In genomic region chr2:156486086-156486751, GRCm38 (mm10) we compare ENCODE assay signal across 19 mouse cellular contexts.
A peak's percentile ranks its signal among the peaks of the same experiment; 100 is the strongest.
DNase-seq lines count a peak whose midpoint lies in the region; ATAC-seq and TF ChIP-seq lines count a peak whose summit lies in the region.
"Had no signal": no experiment of that assay in that cellular context is flagged by ENCODE, and none has a peak within 500 bp of the region (broad histone marks: within the 10 kb centered on the region; RNA-seq: fewer than 3 reads in every experiment).

No protein-coding gene starts in this region.

- peak; percentile 58 for DNase-seq in adrenal gland, postnatal 10 days
- no peak for DNase-seq in adrenal gland, postnatal 4 days (ENCODE audit: low spot score in 2 of 2)
- DNase-seq in hindbrain, embryonic 11.5 days (ENCODE audit: low spot score): no peak
- peak; percentile 26 for DNase-seq in lung, postnatal 0 days (ENCODE audit: low spot score)
- no peak for DNase-seq in lung, postnatal 4 days
- peak; percentile 34 for DNase-seq in fat pad, adult 2 months (ENCODE audit: extremely low read depth, low read depth, low spot score)
- DNase-seq in right cerebral cortex, postnatal 10 days (ENCODE audit: low spot score in 2 of 2): no peak
- DNase-seq: cerebellum, adult 11 months; cerebellum, adult 9-10 months; gastrocnemius, adult 2 months; gastrocnemius, postnatal 25 days; heart, postnatal 4 days; kidney, adult 2 months had no signal

- H3K27ac ChIP-seq in hindbrain, embryonic 11.5 days (ENCODE audit: low read depth, low read length): no peak overlapping the region
- H3K27ac ChIP-seq in hindbrain, embryonic 16.5 days (ENCODE audit: low read depth, low read length): no peak overlapping the region
- H3K27ac ChIP-seq in lung, postnatal 0 days (ENCODE audit: low read length): no peak overlapping the region
- H3K27ac ChIP-seq: embryonic facial prominence, embryonic 12.5 days; forebrain, embryonic 13.5 days; gastrocnemius, adult 2 months; heart, embryonic 13.5 days; hindbrain, embryonic 13.5 days; intestine, embryonic 15.5 days had no signal

- WGBS in hindbrain, embryonic 11.5 days: 92% methylated on average over 12 of the region's 12 CpGs
- 93% methylated on average over 12 of the region's 12 CpGs for WGBS in hindbrain, embryonic 16.5 days
- WGBS in lung, postnatal 0 days: 82% methylated on average over 12 of the region's 12 CpGs

- H3K4me3 ChIP-seq in hindbrain, embryonic 11.5 days (ENCODE audit: low read depth, low read length): no peak overlapping the region
- H3K4me3 ChIP-seq in hindbrain, embryonic 16.5 days (ENCODE audit: low read length): no peak overlapping the region
- no peak overlapping the region for H3K4me3 ChIP-seq in lung, postnatal 0 days (ENCODE audit: low read depth, low read length)
- H3K4me3 ChIP-seq: embryonic facial prominence, embryonic 12.5 days; forebrain, embryonic 13.5 days; gastrocnemius, adult 2 months; heart, embryonic 13.5 days; hindbrain, embryonic 13.5 days; intestine, embryonic 15.5 days had no signal

- H3K27me3 ChIP-seq in hindbrain, embryonic 11.5 days (ENCODE audit: control insufficient read depth, insufficient read depth, low read length): no peaks in the 10 kb centered on the region
- no peaks in the 10 kb centered on the region for H3K27me3 ChIP-seq in hindbrain, embryonic 16.5 days (replicated peaks; ENCODE audit: control insufficient read depth, insufficient read depth, low read length)
- H3K27me3 ChIP-seq in lung, postnatal 0 days (replicated peaks; ENCODE audit: insufficient read depth, low read length): no peaks in the 10 kb centered on the region
- H3K27me3 ChIP-seq: embryonic facial prominence, embryonic 12.5 days; forebrain, embryonic 13.5 days; hindbrain, embryonic 13.5 days; intestine, embryonic 15.5 days had no signal

- no peak for TF ChIP-seq EP300 in lung, postnatal 0 days (IDR thresholded peaks at IDR 0.05)

- TF ChIP-seq CTCF in lung, postnatal 0 days (IDR thresholded peaks at IDR 0.05): no peak

- no peaks in the 10 kb centered on the region for H3K9me3 ChIP-seq in hindbrain, embryonic 11.5 days (ENCODE audit: control insufficient read depth, low read length)
- no peaks in the 10 kb centered on the region for H3K9me3 ChIP-seq in hindbrain, embryonic 16.5 days (ENCODE audit: control insufficient read depth, low read length)
- no peaks in the 10 kb centered on the region for H3K9me3 ChIP-seq in lung, postnatal 0 days (ENCODE audit: low read length)
- H3K9me3 ChIP-seq: forebrain, embryonic 13.5 days; heart, embryonic 13.5 days; hindbrain, embryonic 13.5 days; intestine, embryonic 15.5 days had no signal

- 0 out of 2 replicates have a peak overlapping the region, but pooled peaks have one; percentile 7 for H3K9ac ChIP-seq in hindbrain, embryonic 11.5 days (ENCODE audit: low read depth, low read length)
- no peak overlapping the region for H3K9ac ChIP-seq in hindbrain, embryonic 16.5 days (ENCODE audit: low read depth, low read length)
- no peak overlapping the region for H3K9ac ChIP-seq in lung, postnatal 0 days (replicated peaks; ENCODE audit: low read depth)
- H3K9ac ChIP-seq: embryonic facial prominence, embryonic 12.5 days; forebrain, embryonic 13.5 days; heart, embryonic 13.5 days; hindbrain, embryonic 13.5 days; intestine, embryonic 15.5 days had no signal

- no peak for ATAC-seq in hindbrain, embryonic 11.5 days (ENCODE audit: low FRiP score)
- ATAC-seq in hindbrain, embryonic 16.5 days: no peak
- no peak for ATAC-seq in lung, postnatal 0 days
- ATAC-seq: forebrain, embryonic 13.5 days; intestine, embryonic 15.5 days had no signal

- H3K36me3 ChIP-seq in hindbrain, embryonic 11.5 days (ENCODE audit: control insufficient read depth, insufficient read depth, low read length): no peaks in the 10 kb centered on the region
- no peaks in the 10 kb centered on the region for H3K36me3 ChIP-seq in hindbrain, embryonic 16.5 days (ENCODE audit: control insufficient read depth, insufficient read depth, low read length)
- H3K36me3 ChIP-seq in lung, postnatal 0 days (ENCODE audit: insufficient read depth, low read length): no peaks in the 10 kb centered on the region
- H3K36me3 ChIP-seq: heart, embryonic 13.5 days had no signal

- no peak overlapping the region for H3K4me2 ChIP-seq in hindbrain, embryonic 11.5 days (replicated peaks; ENCODE audit: low read depth, low read length)
- no peak overlapping the region for H3K4me2 ChIP-seq in hindbrain, embryonic 16.5 days (ENCODE audit: low read length)
- no peak overlapping the region for H3K4me2 ChIP-seq in lung, postnatal 0 days (replicated peaks; ENCODE audit: low read depth, low read length)
- H3K4me2 ChIP-seq: embryonic facial prominence, embryonic 12.5 days; forebrain, embryonic 13.5 days; heart, embryonic 13.5 days; hindbrain, embryonic 13.5 days; intestine, embryonic 15.5 days had no signal

- H3K4me1 ChIP-seq in hindbrain, embryonic 11.5 days (replicated peaks; ENCODE audit: control insufficient read depth, insufficient read depth, low read length): no peaks in the 10 kb centered on the region
- H3K4me1 ChIP-seq in hindbrain, embryonic 16.5 days (ENCODE audit: control insufficient read depth, insufficient read depth, low read depth, low read length): peaks cover 10% of the 10 kb centered on the region
- H3K4me1 ChIP-seq in lung, postnatal 0 days (ENCODE audit: insufficient read depth, low read depth, low read length): no peaks in the 10 kb centered on the region
- H3K4me1 ChIP-seq: embryonic facial prominence, embryonic 12.5 days had no signal

Comparison
In these comparisons a context has a peak if more than half of its experiments do, and no peak if none do; other contexts are left out.
1. DNase-seq: peak in adrenal gland, postnatal 10 days (single experiment), lung, postnatal 0 days (single experiment) and fat pad, adult 2 months (single experiment); none in adrenal gland, postnatal 4 days (0 of 2), hindbrain, embryonic 11.5 days (single experiment), lung, postnatal 4 days (0 of 2) and right cerebral cortex, postnatal 10 days (0 of 2).